Mouse (Mus musculus) kidney, embryonic 15.5 days (tissue): ENCODE measurements around the gene Gm14406. TPM values are rescaled to one million over a fixed set of nuclear protein-coding genes. Genes with fewer than 3 reads are reported as not detected.

Experiments
- polyA plus RNA-seq: library from polyadenylated mRNA; unstranded; fragments of >200 nt; fragmentation: Nextera tagmentation; extraction: Ambion mirVana; gene quantifications from 2 replicates; pipeline ENCODE4 v1.2.1, GENCODE M21; 2015

Gene Gm14406
- polyA plus RNA-seq, 1 experiment from 2014 or later, result not detected

Other genes with a start within 250 kb of the Gm14406 start
- 8.1 and 10.2 TPM in 2 replicates for gene Gm14418, start 179.9 kb downstream of the Gm14406 start, polyA plus RNA-seq
- gene Zfp970, start 113.5 kb downstream of the Gm14406 start, polyA plus RNA-seq, result 14.6 and 16.7 TPM in 2 replicates
- gene Gm14403, start 80.0 kb downstream of the Gm14406 start, polyA plus RNA-seq, result 6.5 and 9.1 TPM in 2 replicates
- gene Gm14322, start 181.1 kb upstream of the Gm14406 start, polyA plus RNA-seq, result 8.2 and 10.2 TPM in 2 replicates